Mouse (Mus musculus) B cell, adult 2 months (primary cell): ENCODE measurements around the gene Olfr572.
A peak's percentile ranks its signal among the peaks of the same experiment; 100 is the strongest.

ENCODE experiments used
- DNase-seq, 2 experiments: peaks; one replicate each; pipeline ENCODE4 v3.0.0; 2022

Gene Olfr572

DNA sequence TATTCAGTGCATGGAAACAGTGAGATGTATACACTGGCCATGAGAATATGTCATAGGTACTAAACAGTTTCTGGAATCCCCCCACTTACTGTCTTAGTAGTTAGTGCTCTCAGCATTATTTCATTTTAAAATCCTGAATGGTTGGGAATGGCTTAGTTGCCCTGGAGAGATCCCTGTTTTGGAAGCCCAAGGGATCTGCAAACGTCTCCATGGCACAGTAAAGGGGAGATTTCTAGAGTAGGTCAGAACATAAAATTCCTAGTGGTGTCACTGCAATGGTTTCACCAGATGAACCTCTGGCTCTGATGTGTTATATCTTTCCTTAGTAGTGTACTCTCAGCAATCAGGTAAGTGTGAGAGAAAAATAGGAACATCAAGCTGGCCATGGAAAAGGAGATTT is at the start of gene Olfr572:
Olfr572 (plus strand) TSS at position 301 of the 400 bp plus-strand sequence.
- no peak for DNase-seq

DNA sequence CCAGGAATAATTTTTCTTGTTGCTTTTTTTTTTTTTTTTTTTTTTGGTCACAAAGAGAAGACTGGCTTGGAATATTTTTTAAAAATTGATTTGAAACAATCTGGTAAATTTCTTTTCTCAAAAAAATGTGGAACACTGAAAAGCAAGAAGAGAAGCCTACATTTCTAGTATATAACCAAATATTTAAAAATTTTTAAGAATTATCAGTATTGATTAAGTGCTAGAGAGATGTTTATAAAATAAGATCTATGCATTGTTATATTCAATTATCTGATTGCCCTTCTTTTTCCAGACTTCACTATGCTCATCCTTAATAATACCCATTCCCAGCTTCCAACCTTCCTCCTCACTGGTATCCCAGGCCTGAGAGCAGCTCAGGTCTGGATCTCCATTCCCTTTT is 47.4 kb upstream of the Olfr572 start, which contains the start of gene Olfr568:
Olfr568 (plus strand) TSS at position 301 of the 400 bp plus-strand sequence.
- no peak for DNase-seq

DNA sequence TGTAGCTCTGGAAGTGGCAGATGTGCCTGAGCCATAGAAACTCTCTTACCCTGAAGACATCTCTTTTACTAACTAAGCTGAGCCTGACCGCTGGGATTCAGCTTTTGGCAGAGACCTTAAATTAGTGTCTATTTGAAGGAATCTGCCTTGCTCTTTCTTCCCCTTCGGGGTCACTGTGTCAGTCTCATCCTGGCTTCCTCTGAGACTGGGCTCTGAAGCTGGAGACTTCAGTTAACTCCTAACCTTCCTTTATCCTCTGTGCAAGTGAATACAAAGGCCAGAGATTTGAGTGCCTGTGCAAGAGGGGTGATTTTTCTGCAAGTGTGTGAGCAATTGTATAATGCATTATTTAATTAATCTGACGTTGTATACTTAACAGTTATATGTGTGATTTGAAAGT is 33.4 kb upstream of the Olfr572 start, which contains the start of gene Olfr569:
Olfr569 (minus strand) TSS at position 101 of the 400 bp plus-strand sequence.
- DNase-seq: no peak

DNA sequence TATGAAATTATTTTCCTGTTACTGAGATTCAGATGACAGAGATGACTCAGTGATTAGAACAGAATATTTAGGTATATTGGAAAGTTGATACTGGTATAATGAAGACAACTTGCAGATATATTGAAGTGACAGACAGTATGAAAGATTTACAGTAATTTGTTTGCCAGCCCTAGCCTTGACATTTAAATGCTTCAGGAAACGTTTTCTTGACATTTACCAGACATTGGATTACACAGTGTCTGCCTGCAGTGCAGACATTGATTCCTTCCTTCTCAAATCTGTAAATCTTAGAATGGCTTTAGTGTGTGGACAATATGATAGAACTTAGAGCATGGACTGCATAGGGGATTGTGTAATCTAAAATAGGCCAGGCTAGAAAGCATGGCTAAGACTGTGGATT is 8.9 kb upstream of the Olfr572 start:
- no peak for DNase-seq

DNA sequence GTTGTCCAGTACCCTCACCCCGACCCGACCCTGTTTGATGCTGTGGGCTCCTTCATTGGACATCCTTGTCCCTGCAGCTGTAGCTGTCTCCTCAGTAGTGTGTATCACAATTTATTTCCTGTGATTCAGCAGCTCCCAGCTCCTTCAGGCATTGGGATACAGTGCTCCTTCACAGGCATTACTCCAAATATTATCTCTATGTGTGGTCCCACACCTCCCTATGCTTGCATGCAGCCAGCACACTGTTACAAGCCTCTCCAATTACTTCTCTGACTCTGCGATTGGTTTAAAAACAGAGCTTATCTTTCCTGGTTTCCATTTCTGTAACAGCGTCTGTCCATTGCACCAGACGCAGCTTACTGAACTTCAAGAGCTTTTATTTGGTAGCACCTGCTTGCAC is 7.8 kb upstream of the Olfr572 start:
- DNase-seq: no peak

DNA sequence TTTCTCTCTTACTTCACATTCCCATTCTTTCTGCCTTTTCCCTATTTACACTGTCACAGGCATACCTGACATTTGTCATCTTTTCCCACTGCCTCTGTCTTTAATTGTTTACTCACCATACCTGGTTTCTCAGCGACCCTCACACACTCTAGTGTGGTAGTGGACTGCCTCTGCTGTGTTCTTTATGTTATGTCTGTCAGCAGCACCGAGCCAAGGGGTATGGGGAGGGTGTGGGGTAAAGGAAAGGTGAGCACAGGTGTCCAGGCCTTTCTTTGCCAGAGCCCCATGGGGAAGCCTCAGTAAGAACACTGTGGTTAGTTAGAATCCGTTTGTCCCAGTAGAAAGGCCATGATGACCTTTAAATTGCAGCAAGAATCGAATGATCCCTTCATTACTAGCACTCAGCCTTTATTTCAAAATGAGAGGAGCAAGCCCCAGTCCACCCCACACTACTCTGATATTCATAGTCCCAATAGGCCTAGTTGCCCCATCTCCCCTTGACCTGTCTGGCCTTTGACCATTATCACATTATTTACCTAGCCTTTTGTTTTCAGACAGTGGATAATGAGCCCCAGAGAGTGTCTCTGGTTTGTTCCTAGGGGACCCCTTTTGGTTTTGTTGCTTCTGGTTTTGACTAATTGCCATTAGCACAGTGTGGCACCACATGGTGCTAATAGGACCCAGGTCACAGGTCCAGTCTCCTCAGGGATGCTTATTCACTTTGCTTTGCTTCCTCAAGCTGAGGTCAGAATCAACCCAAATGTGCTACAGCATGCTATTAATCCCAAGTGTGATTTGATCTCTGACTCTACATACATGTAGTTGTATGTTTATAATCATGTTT is 7.0 kb upstream of the Olfr572 start, which contains the start of gene Olfr571:
Olfr571 (minus strand) TSS at position 505 of the 844 bp plus-strand sequence.
- DNase-seq: no peak

DNA sequence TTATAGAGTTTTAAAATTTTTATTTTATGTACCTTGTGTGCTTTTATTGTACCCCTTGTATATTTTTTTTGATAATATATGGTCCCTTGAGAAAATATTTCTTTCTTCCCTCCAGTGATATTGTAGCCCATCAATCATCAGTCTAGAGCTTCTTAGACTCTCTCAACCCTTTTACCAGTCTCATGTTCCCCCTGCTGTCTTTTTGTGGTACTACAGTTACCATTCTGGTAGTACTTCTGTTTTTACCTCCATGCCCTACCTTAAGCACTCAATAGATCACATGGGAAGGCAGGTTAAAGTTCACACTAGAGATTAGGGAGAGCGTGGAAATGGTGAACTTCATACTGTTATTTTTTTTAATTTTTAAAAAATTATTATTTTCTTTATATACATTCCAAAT is 4.6 kb upstream of the Olfr572 start:
- peak in 1 of 2 experiments; percentile 4 for DNase-seq

DNA sequence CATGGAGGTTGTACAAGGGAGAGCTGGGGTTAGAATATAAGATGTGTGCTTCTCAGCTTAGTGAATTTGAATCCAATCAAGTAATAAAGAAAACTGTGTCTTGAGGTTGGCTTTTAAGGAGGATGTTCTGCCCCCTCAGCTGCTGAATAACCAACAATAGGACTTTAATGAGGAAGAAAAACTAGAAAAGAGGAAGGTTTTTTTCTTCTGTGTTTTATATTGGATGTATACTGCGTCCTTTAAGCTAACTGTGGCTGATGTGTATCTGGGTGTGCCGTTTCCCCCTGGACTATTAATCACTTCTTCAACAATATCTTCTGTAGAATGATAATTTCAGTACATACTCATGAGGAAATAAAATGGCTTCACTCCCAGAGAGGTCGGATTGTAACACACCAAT is 2.9 kb downstream of the Olfr572 start:
- DNase-seq: no peak

DNA sequence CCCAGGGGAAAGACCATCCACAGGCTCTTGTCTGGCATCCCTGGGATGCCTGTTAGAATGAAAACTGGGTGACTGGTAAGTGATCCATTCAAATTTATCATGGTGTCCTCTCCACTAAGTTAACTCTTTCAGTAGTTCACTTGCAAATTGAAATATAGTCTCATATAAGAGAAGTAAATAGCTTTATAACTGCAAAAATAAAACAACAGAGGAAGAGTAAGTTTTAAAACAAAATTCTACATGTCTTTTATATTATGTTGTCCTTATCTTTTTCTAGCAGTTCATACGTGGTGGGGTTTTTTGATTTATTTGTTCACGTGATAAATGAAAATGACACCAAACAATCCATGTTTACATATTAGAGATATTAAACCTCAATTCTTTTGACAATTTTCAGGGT is 18.3 kb downstream of the Olfr572 start, which contains the start of gene Olfr573-ps1:
Olfr573-ps1 (minus strand) TSS at position 101 of the 400 bp plus-strand sequence.
- DNase-seq: no peak

DNA sequence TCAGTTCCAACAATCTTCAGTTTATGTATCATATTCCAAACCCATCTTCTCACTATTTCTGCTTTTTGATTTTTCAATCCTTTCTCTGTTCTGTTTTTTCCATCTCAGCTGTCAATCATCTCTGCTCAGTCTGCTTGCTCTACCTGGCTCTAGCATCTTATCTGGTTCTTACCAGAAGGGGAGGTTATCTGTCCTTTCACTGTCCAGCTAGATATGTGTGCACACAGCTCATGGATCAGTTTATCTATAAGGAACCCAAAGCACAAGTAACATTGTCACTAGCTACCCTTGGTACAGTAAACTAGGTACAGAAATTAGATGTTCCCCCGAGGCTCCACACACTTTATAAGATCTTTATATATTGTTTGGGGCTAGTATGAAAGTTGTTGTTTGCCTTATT is 19.2 kb downstream of the Olfr572 start:
- DNase-seq: no peak

DNA sequence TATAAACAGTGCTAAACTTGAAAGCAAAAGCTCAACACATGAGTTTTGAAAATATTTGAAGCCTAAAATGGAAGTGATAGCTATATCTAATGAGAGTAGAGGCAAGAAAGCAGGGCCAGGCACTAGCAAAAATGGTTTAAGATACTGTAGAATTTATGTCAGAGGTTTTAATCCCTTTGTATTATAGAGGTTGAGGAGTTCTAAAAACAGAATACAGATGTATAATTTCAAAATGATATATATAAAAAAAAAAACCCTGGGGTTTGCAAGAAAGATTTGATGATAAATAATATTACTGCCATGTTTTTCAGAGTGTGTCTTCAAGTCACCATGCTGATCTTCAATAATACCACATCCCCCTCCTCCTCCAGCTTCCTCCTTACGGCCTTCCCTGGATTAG is 24.0 kb downstream of the Olfr572 start, which contains the start of gene Olfr574:
Olfr574 (plus strand) TSS at position 301 of the 400 bp plus-strand sequence.
- no peak for DNase-seq

DNA sequence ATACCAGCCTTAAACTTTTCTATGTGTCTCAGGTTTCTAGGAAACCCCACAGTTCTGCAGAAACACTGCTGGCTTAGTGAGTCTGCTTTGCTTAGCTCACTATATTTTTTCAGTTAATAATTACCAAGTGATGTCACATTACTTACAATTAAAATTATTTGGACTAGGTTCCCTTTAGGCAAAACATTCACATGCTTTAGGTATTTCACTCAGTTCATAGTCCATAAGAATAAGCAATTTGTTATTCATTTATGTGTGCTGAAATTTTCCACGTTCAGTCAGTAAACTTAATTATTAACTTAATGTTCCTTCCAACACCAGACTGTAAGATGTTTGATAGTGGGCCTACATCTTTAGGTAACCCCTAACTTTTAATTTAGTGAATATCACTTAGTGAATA is 26.5 kb downstream of the Olfr572 start:
- DNase-seq: no peak

DNA sequence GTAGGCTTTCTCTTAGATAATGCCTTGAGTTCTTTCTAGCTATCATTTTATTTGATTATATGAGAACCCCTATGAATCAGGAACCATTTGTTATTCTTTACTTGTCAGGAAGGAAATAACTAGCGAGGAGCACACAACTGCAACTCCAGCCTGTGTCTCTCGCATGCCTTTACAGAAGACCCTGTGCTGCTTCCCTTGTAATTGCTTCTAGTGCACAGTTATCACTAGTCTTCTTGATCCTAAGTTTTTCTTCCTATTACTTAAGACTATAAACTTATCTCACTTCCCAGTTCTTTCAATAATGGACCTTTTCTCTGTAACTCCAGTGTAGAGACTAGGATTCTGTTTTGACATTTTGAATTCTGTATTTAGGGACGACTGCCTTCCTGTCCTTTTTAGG is 33.9 kb downstream of the Olfr572 start:
- DNase-seq: no peak

DNA sequence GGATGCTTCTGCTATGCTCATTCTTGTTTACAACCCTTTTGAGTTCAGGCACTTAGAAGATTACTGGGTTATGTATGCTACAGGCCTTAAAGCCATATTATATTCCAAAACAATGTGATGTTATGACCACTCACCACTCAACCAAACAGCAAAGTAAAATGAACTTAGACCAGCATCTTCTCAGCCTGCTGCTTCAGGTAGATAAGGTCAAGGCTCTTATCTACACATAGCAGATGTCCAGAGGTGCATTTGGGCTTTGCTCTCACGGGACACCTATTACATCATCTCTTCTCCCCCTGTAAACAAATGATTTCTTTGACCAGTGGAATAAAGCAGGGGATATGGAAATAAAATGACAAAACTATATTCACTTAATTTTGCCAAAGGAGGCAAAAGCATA is 34.4 kb downstream of the Olfr572 start, which contains the start of gene Olfr575:
Olfr575 (minus strand) TSS at position 183 of the 400 bp plus-strand sequence.
- no peak for DNase-seq

DNA sequence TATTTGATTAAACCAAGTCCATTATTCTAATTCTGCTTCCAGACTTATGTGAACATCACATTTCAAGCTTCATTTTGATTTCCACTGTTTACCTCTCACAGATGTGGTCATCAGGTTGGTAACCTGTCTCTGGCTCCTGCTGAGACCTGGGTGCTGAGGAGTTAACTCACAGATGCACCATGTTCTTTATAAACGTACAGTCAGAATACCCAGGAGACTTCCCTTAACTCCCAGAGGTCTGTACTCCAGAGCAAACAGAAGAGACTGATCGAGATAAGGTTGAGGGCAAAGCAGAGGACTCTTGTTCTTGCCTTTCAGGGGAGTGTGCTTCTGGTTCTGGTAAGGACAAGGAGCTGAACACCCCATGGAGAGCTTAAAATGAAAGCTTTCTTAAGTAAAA is 38.2 kb downstream of the Olfr572 start, which contains the start of gene Olfr576:
Olfr576 (plus strand) TSS at position 301 of the 400 bp plus-strand sequence.
- DNase-seq: no peak

DNA sequence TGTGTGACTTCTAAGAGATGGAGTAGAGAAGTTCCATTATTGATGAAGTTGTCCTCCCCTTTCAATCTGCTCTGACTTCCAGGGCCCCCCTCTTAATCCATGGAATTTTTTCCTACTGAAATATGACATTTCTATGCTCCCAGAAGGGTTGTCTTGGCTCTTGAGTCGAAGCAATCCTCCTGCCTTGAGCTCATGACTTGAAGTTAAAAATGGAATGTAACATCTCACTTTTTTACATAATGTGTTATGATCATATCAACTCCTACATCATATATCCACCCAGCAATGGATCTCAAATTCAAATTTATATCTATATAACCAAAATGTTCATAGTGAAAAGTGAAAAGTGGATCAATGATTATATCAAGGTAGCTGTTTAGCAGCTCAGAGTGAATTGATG is 50.2 kb downstream of the Olfr572 start:
- no peak for DNase-seq

DNA sequence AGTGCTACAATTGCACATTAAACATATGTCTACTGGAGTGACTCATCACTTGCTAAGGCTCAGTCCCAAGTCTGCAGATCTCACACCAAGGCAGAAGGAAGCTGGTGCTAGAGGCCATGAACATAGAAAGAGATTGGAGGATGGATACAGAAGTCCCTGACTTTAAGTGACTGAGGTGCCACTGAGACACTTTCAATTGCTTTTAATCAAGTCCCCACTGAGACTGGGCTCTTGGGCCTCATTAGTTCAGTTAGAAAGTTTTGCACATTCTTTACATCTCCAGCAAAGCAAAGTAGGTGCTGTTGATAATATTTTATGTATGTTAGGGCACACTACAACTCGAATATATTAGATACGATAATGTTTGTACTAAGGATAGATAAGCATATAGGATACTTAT is 51.6 kb downstream of the Olfr572 start, which contains the start of gene Olfr577:
Olfr577 (minus strand) TSS at position 101 of the 400 bp plus-strand sequence.
- no peak for DNase-seq
